Mouse (Mus musculus): ENCODE data around the gene Fgfr3. TPM values are rescaled to one million over a fixed set of nuclear protein-coding genes. Genes with fewer than 3 reads are reported as not detected.
A peak's percentile ranks its signal among the peaks of the same experiment; 100 is the strongest.

Fgfr3 gene
- polyA plus RNA-seq (2012; rRNA removed) = 3.8 and 4.3 TPM in 2 replicates

- peak within 1 kb of the TSS; percentile 83 for H3K4me3 ChIP-seq (ENCODE audit: control insufficient read depth, low read depth, low read length)
- H3K4me1 ChIP-seq (ENCODE audit: control insufficient read depth, insufficient read depth, low read length) = peaks cover 34% of the 10 kb centered on the region
- H3K27me3 ChIP-seq (ENCODE audit: control insufficient read depth, insufficient read depth, low read length) = peaks cover 2% of the 10 kb centered on the region; the same call in 1 of the 2 replicates
- TF ChIP-seq POLR2A (IDR thresholded peaks at IDR 0.05; ENCODE audit: control insufficient read depth, low read depth, low read length) = no peak
- H3K36me3 ChIP-seq (ENCODE audit: control insufficient read depth, insufficient read depth, low read length) = no peaks in the 10 kb centered on the region
- H3K27ac ChIP-seq (ENCODE audit: control insufficient read depth, insufficient read depth, low read depth, low read length) = no peak within 1 kb of the TSS
Measured at GRCm38 (mm10) chr5:33721541-33722265, at the start of gene Fgfr3. TSS of gene Fgfr3 (plus strand) at chr5:33721674.

GRCm38 (mm10) chr5:33674439-33674838 is 47.0 kb upstream of the Fgfr3 start:
- Histone ChIP-seq H3K36me3 (ENCODE audit: control insufficient read depth, insufficient read depth, low read length) (peaks cover 4% of the 10 kb centered on the region), H3K27ac (ENCODE audit: control insufficient read depth, insufficient read depth, low read depth, low read length) (no peak overlapping the region), H3K4me3 (ENCODE audit: control insufficient read depth, low read depth, low read length) (no peak overlapping the region), H3K4me1 (ENCODE audit: control insufficient read depth, insufficient read depth, low read length) (no peaks in the 10 kb centered on the region), H3K27me3 (ENCODE audit: control insufficient read depth, insufficient read depth, low read length) (no peaks in the 10 kb centered on the region)
- TF ChIP-seq CTCF (IDR thresholded peaks at IDR 0.05; ENCODE audit: control insufficient read depth, insufficient read depth, insufficient replicate concordance, low read depth, low read length) = no peak

- H3K36me3 ChIP-seq (ENCODE audit: control insufficient read depth, insufficient read depth, low read length) = peaks cover 2% of the 10 kb centered on the region
- peak; percentile 33; the same call in 1 of the 2 replicates for TF ChIP-seq CTCF (IDR thresholded peaks at IDR 0.05; ENCODE audit: control insufficient read depth, insufficient read depth, insufficient replicate concordance, low read depth, low read length)
- TF ChIP-seq POLR2A (IDR thresholded peaks at IDR 0.05; ENCODE audit: control insufficient read depth, low read depth, low read length) = no peak
- no peak overlapping the region for H3K4me3 ChIP-seq (ENCODE audit: control insufficient read depth, low read depth, low read length)
- no peak overlapping the region for H3K27ac ChIP-seq (ENCODE audit: control insufficient read depth, insufficient read depth, low read depth, low read length)
- no peaks in the 10 kb centered on the region for H3K27me3 ChIP-seq (ENCODE audit: control insufficient read depth, insufficient read depth, low read length)
- no peaks in the 10 kb centered on the region; the same call in 1 of the 2 replicates for H3K4me1 ChIP-seq (ENCODE audit: control insufficient read depth, insufficient read depth, low read length)
Measured at GRCm38 (mm10) chr5:33675964-33676363, 45.5 kb upstream of the Fgfr3 start.

- TF ChIP-seq CTCF (IDR thresholded peaks at IDR 0.05; ENCODE audit: control insufficient read depth, insufficient read depth, insufficient replicate concordance, low read depth, low read length) (no peak), POLR2A (IDR thresholded peaks at IDR 0.05; ENCODE audit: control insufficient read depth, low read depth, low read length) (no peak)
- Histone ChIP-seq H3K27ac (ENCODE audit: control insufficient read depth, insufficient read depth, low read depth, low read length) (no peak overlapping the region), H3K36me3 (ENCODE audit: control insufficient read depth, insufficient read depth, low read length) (no peaks in the 10 kb centered on the region), H3K4me1 (ENCODE audit: control insufficient read depth, insufficient read depth, low read length) (no peaks in the 10 kb centered on the region; the same call in 1 of the 2 replicates), H3K4me3 (ENCODE audit: control insufficient read depth, low read depth, low read length) (no peak overlapping the region), H3K27me3 (ENCODE audit: control insufficient read depth, insufficient read depth, low read length) (no peaks in the 10 kb centered on the region)
Measured at GRCm38 (mm10) chr5:33678244-33678643, 43.2 kb upstream of the Fgfr3 start.

GRCm38 (mm10) chr5:33681044-33681443 is 40.4 kb upstream of the Fgfr3 start:
- Histone ChIP-seq H3K4me1 (ENCODE audit: control insufficient read depth, insufficient read depth, low read length) (no peaks in the 10 kb centered on the region; the same call in 1 of the 2 replicates), H3K27me3 (ENCODE audit: control insufficient read depth, insufficient read depth, low read length) (no peaks in the 10 kb centered on the region), H3K27ac (ENCODE audit: control insufficient read depth, insufficient read depth, low read depth, low read length) (no peak overlapping the region), H3K36me3 (ENCODE audit: control insufficient read depth, insufficient read depth, low read length) (no peaks in the 10 kb centered on the region), H3K4me3 (ENCODE audit: control insufficient read depth, low read depth, low read length) (no peak overlapping the region)
- TF ChIP-seq POLR2A (IDR thresholded peaks at IDR 0.05; ENCODE audit: control insufficient read depth, low read depth, low read length) (no peak), CTCF (IDR thresholded peaks at IDR 0.05; ENCODE audit: control insufficient read depth, insufficient read depth, insufficient replicate concordance, low read depth, low read length) (no peak)

- H3K4me3 ChIP-seq (ENCODE audit: control insufficient read depth, low read depth, low read length) = no peak overlapping the region
- H3K4me1 ChIP-seq (ENCODE audit: control insufficient read depth, insufficient read depth, low read length) = no peaks in the 10 kb centered on the region; the same call in 1 of the 2 replicates
- H3K27ac ChIP-seq (ENCODE audit: control insufficient read depth, insufficient read depth, low read depth, low read length) = no peak overlapping the region
- H3K36me3 ChIP-seq (ENCODE audit: control insufficient read depth, insufficient read depth, low read length) = no peaks in the 10 kb centered on the region
- H3K27me3 ChIP-seq (ENCODE audit: control insufficient read depth, insufficient read depth, low read length) = no peaks in the 10 kb centered on the region
- TF ChIP-seq CTCF (IDR thresholded peaks at IDR 0.05; ENCODE audit: control insufficient read depth, insufficient read depth, insufficient replicate concordance, low read depth, low read length) (no peak), POLR2A (IDR thresholded peaks at IDR 0.05; ENCODE audit: control insufficient read depth, low read depth, low read length) (no peak)
Measured at GRCm38 (mm10) chr5:33681611-33682388, 39.7 kb upstream of the Fgfr3 start.

- Histone ChIP-seq H3K4me3 (ENCODE audit: control insufficient read depth, low read depth, low read length) (no peak overlapping the region), H3K36me3 (ENCODE audit: control insufficient read depth, insufficient read depth, low read length) (no peaks in the 10 kb centered on the region), H3K27ac (ENCODE audit: control insufficient read depth, insufficient read depth, low read depth, low read length) (no peak overlapping the region), H3K27me3 (ENCODE audit: control insufficient read depth, insufficient read depth, low read length) (no peaks in the 10 kb centered on the region), H3K4me1 (ENCODE audit: control insufficient read depth, insufficient read depth, low read length) (no peaks in the 10 kb centered on the region; the same call in 1 of the 2 replicates)
- no peak for TF ChIP-seq POLR2A (IDR thresholded peaks at IDR 0.05; ENCODE audit: control insufficient read depth, low read depth, low read length)
- TF ChIP-seq CTCF (IDR thresholded peaks at IDR 0.05; ENCODE audit: control insufficient read depth, insufficient read depth, insufficient replicate concordance, low read depth, low read length) = no peak
Measured at GRCm38 (mm10) chr5:33682963-33683362, 38.5 kb upstream of the Fgfr3 start.

Data from testis, adult 2 months (tissue).